8 mouse cellular contexts compared by ENCODE assay signal in genomic region chr2:128892180-128892721, GRCm38 (mm10). TPM values are rescaled to one million over a fixed set of nuclear protein-coding genes. Genes with fewer than 3 reads are reported as not detected.
DNase-seq lines count a peak whose midpoint lies in the region; ATAC-seq and TF ChIP-seq lines count a peak whose summit lies in the region.

No protein-coding gene starts in this region.

- peak; percentile 6 for DNase-seq in left cerebral cortex, postnatal 4 days
- DNase-seq in left cerebral cortex, postnatal 10 days (ENCODE audit: extremely low spot score in 1 of 2, low spot score in 2 of 2) = no peak
- peak; percentile 36 to 45 for DNase-seq in cerebellum, postnatal 36 days
- DNase-seq in hindbrain, postnatal 0 days (ENCODE audit: low spot score) = peak; percentile 12
- DNase-seq in left cerebral cortex, adult 9 months (ENCODE audit: low spot score in 2 of 2) = no peak
- no peak for DNase-seq in gastrocnemius, postnatal 10 days
- DNase-seq in gastrocnemius, adult 8-10 months (ENCODE audit: low spot score in 2 of 2) = no peak

- intact Hi-C loops in left cerebral cortex, postnatal 4 days (cut with DNase I) = no loop called here
- intact Hi-C loops in left cerebral cortex, postnatal 10 days (cut with DNase I) = no loop called here

- 2% methylated on average over 33 of the region's 37 CpGs for WGBS in hindbrain, postnatal 0 days
- WGBS in midbrain, embryonic 16.5 days = 3% methylated on average over 33 of the region's 37 CpGs

- peak; percentile 50; the same call in 1 of the 2 replicates for ATAC-seq in hindbrain, postnatal 0 days
- ATAC-seq in midbrain, embryonic 16.5 days = peak; percentile 72

- no peaks in the 10 kb centered on the region for H3K27me3 ChIP-seq in hindbrain, postnatal 0 days (ENCODE audit: insufficient read depth, low read length)
- H3K27me3 ChIP-seq in midbrain, embryonic 16.5 days (ENCODE audit: control insufficient read depth, insufficient read depth, low read depth, low read length) = no peaks in the 10 kb centered on the region

- no peak overlapping the region; the same call in 1 of the 2 replicates for H3K9ac ChIP-seq in hindbrain, postnatal 0 days (replicated peaks; ENCODE audit: low read length)
- H3K9ac ChIP-seq in midbrain, embryonic 16.5 days (ENCODE audit: low read depth, low read length) = peak overlapping the region; percentile 72

- no peak for TF ChIP-seq CTCF in hindbrain, postnatal 0 days (IDR thresholded peaks at IDR 0.05; ENCODE audit: low read depth)

- peak overlapping the region; percentile 36 for H3K4me3 ChIP-seq in hindbrain, postnatal 0 days (ENCODE audit: low read length)
- H3K4me3 ChIP-seq in midbrain, embryonic 16.5 days (ENCODE audit: low read depth, low read length) = peak overlapping the region; percentile 54

- no peaks in the 10 kb centered on the region for H3K9me3 ChIP-seq in hindbrain, postnatal 0 days (ENCODE audit: low read length)
- no peaks in the 10 kb centered on the region for H3K9me3 ChIP-seq in midbrain, embryonic 16.5 days (replicated peaks; ENCODE audit: control insufficient read depth, low read length, poor library complexity, severe bottlenecking)

- peak overlapping the region; percentile 60 for H3K4me2 ChIP-seq in hindbrain, postnatal 0 days (ENCODE audit: low read depth, low read length)
- H3K4me2 ChIP-seq in midbrain, embryonic 16.5 days (ENCODE audit: low read length) = peak overlapping the region; percentile 96

- no peaks in the 10 kb centered on the region for H3K36me3 ChIP-seq in hindbrain, postnatal 0 days (ENCODE audit: insufficient read depth, low read length)
- H3K36me3 ChIP-seq in midbrain, embryonic 16.5 days (ENCODE audit: control insufficient read depth, insufficient read depth, low read length) = no peaks in the 10 kb centered on the region

- H3K4me1 ChIP-seq in hindbrain, postnatal 0 days (ENCODE audit: insufficient read depth, low read length) = no peaks in the 10 kb centered on the region
- H3K4me1 ChIP-seq in midbrain, embryonic 16.5 days (ENCODE audit: control insufficient read depth, insufficient read depth, low read length) = peaks cover 4% of the 10 kb centered on the region; the same call in 1 of the 2 replicates

- H3K27ac ChIP-seq in hindbrain, postnatal 0 days = no peak overlapping the region
- H3K27ac ChIP-seq in midbrain, embryonic 16.5 days (ENCODE audit: low read length) = no peak overlapping the region

RNA-seq across cellular contexts. Expression of gene Fbln7, which starts 29.5 kb away (rescaled TPM):
- 1 to 10 TPM; 3.3 to 4.4 TPM for total RNA-seq in left cerebral cortex, postnatal 4 days (2021)
- total RNA-seq in left cerebral cortex, postnatal 10 days (2021) = 1 to 10 TPM; 5.3 to 5.5 TPM
- total RNA-seq in hindbrain, postnatal 0 days (2014; rRNA removed) = 2.9 and 3.3 TPM in 2 replicates
- polyA plus RNA-seq in hindbrain, postnatal 0 days (2015; fragmentation: Nextera tagmentation; extraction: Ambion mirVana) = 3.6 and 4.3 TPM in 2 replicates
- 2.7 and 4.0 TPM in 2 replicates for polyA plus RNA-seq in midbrain, embryonic 16.5 days (2015; fragmentation: Nextera tagmentation; extraction: Ambion mirVana)
- 10 to 100 TPM; 12.1 to 12.8 TPM for total RNA-seq in gastrocnemius, postnatal 10 days (2021)
- total RNA-seq in gastrocnemius, adult 8-10 months (2022) = 1 to 10 TPM; 1.4 to 2.7 (median 1.8) TPM

RNA-seq across cellular contexts. Expression of gene Zc3h8, which starts 51.6 kb away (rescaled TPM):
- 10 to 100 TPM in 1 of 2 experiments, 1 to 10 TPM in 1; 9.0 to 10.3 TPM for total RNA-seq in left cerebral cortex, postnatal 4 days (2021)
- 1 to 10 TPM; 7.1 to 8.2 TPM for total RNA-seq in left cerebral cortex, postnatal 10 days (2021)
- 1.5 and 1.7 TPM in 2 replicates for total RNA-seq in hindbrain, postnatal 0 days (2014; rRNA removed)
- 11.5 and 14.0 TPM in 2 replicates for polyA plus RNA-seq in hindbrain, postnatal 0 days (2015; fragmentation: Nextera tagmentation; extraction: Ambion mirVana)
- polyA plus RNA-seq in midbrain, embryonic 16.5 days (2015; fragmentation: Nextera tagmentation; extraction: Ambion mirVana) = 16.1 and 17.7 TPM in 2 replicates
- 1 to 10 TPM; 5.7 to 5.9 TPM for total RNA-seq in gastrocnemius, postnatal 10 days (2021)
- 1 to 10 TPM; 7.8 to 9.9 (median 8.0) TPM for total RNA-seq in gastrocnemius, adult 8-10 months (2022)

Comparison
In these comparisons a context has a peak if more than half of its experiments do, and no peak if none do; other contexts are left out.
1. DNase-seq: peak in left cerebral cortex, postnatal 4 days (single experiment), cerebellum, postnatal 36 days (2 of 2) and hindbrain, postnatal 0 days (single experiment); none in left cerebral cortex, postnatal 10 days (0 of 2), left cerebral cortex, adult 9 months (0 of 2), gastrocnemius, postnatal 10 days (single experiment) and gastrocnemius, adult 8-10 months (0 of 2).